Mouse (Mus musculus) heart, postnatal 0 days (tissue): ENCODE data around the gene Zhx3.

Source experiments
- CTCF ChIP-seq: IDR thresholded peaks from 2 replicates; pipeline ENCODE4 v1.5.1; 2016; ENCODE audit warnings: antibody characterized with exemption, control low read depth, low read depth
- EP300 ChIP-seq: IDR thresholded peaks from 2 replicates; pipeline ENCODE4 v1.6.1; 2016; ENCODE audit warnings: antibody characterized with exemption, low read depth

- TF ChIP-seq EP300, result no peak
- TF ChIP-seq CTCF, result no peak
Measured at GRCm38 (mm10) chr2:160734331-160734730, 138.5 kb downstream of the Zhx3 start.
